Mouse (Mus musculus) adrenal gland, adult 8-10 months (tissue): Measurements from ENCODE around the gene Cox19. TPM values are rescaled to one million over a fixed set of nuclear protein-coding genes. Genes with fewer than 3 reads are reported as not detected.

Experiments
- DNase-seq: peaks from one replicate; pipeline ENCODE4 v3.0.0; 2022
- total RNA-seq, 4 experiments: library from RNA; stranded (reverse); gene quantifications; 2 replicates each; pipeline ENCODE4 v1.2.4; 2022

The Cox19 gene
- total RNA-seq, 4 experiments from 2014 or later: 59.6 to 79.9 (median 66.5) TPM

GRCm38 (mm10) chr5:139381586-139382513, 30.6 kb upstream of the Cox19 start:
- DNase-seq: no peak

DNA sequence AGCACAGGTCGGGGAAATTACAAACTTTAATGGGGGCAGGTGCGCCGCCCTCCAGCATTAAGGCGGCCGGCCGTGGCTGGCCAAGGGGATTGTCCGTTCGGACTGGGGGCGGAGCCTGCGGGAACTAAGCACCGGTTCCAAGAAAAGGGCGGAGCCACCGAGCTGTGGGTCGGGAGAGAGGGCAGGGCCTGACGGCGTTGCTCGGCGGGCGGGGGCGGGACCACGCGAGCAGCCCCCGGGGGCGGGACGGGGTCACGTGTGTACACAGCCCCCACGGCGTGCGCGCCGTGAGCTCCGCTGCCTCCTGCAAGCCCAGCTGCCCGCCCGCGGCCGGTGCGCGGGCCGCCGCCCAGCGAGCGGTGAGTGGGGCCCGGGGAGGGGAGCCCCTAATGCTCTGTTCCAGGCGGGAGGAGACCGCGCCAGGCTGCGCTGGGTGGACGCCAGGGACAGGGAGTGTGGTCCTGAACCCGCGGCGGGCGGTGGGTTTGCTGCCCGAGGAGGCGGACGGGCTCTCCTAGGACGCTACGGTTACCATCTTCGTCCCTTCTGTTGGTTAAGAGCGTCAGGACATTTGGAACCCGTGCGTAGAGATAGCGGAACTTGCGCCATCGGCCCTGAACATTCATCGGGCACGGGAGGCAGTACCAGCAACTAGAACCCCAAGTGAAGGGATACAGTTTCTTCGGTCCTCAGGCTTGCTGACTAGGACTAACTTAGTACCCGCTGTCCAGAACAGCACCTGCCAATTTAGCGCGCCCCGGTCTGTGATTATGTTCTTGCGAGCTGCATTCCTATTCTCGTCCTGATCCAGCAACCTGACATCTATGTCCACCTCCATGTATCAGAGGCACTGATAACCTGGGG, 29.4 kb upstream of the Cox19 start:
- peak; percentile 97 for DNase-seq

DNA sequence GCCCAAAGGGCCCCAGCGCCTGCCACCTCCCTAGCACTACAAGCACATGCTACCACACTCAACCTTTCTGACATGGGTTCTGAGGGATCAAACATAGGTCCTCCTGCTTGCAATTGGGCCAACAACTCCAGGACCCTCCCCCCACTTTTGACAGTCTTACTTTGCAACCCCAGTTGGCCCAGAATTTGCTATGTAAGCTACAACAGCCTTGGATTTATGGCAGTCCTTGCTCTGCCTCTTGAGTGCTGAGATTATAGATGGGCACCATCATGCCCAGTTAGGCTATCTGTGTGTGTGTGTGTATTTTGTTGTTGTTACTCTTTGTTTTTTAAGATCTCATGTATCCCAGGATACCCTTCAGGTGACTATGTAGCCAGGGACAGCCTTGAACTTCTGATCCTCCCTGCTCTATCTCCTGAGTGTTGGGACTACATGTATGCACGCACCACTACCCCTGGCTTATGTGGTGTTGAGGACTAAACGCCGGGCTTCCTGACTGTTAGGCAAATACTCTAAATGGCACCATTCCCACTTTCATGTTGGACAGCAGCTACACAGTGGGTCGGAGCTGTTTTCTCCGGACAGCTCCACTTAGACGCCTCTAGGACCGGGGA, 28.7 kb upstream of the Cox19 start:
- DNase-seq: no peak

DNA sequence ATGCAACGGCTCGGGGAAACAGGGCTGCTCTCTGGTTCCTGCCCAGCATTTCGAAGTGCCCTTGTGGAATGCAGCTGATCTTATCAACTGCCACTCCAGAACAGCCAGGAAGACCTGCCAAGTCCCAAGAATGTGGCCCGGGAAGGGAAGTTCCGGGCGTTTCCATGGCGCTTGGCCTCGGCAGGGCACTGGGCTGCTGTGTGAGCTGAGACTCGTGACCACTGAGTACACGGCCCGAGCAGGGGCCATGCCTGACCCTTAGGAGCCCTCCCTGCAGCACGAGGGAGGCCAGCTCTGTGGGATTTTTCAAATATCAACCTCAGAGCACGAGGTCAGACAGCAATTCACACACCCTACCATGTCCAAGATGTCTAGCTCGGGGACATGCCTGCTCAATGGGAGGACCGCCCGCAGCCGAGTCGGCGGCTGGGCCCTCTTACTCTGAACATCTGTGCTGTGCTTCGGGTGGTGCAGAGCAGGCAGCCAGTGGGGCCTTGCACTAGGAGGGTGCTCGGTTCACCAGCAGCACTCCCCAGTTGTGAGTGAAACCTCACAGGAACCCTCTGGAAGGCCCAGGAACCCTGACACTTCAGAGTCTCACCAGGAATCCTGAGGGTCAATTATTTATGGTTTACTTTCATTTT, 27.9 kb upstream of the Cox19 start:
- DNase-seq: peak; percentile 85

DNA sequence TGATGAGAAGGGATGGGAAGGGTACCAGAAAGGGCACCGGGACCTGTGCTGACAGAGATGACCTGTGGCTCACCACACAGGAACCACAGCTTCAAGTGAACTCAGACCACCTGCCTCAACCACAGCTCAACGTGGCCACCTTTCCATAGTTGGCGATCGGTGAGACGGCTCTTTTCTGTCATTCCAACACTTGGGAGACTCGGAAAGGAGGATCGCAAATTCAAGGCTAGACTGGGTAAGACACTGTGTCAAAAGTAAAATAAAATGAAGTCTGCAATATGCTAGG, 27.0 kb upstream of the Cox19 start:
- DNase-seq: no peak

- peak; percentile 76 for DNase-seq
Measured at GRCm38 (mm10) chr5:139377468-139378270, 26.5 kb upstream of the Cox19 start, which contains the start of gene Gpr146. Gene Gpr146 (plus strand): TSS chr5:139377697.

GRCm38 (mm10) chr5:139374841-139375240, 23.6 kb upstream of the Cox19 start:
- no peak for DNase-seq

GRCm38 (mm10) chr5:139373889-139374444, 22.7 kb upstream of the Cox19 start:
- DNase-seq: no peak

DNA sequence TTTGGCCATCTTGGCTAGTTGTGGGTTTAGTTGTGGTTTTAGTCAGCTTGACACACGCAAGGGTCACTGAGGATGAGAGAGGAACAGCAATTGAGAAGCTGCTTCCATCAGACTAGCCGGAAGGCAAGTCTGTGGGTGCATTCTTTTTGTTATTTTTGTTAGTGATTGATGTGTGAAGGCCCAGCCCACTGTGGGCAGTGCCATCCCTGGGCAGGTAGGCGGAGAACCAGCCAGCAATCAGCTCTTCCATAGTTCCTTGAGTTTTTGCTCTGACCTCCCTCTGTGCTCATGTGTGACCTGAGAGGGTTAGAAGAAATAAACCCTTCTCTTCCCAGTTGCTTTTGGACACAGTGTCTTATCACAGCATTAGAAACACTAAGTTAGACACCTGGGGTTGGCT, 21.9 kb upstream of the Cox19 start:
- no peak for DNase-seq

GRCm38 (mm10) chr5:139371631-139372401, 20.6 kb upstream of the Cox19 start:
- DNase-seq: peak; percentile 91

- no peak for DNase-seq
Measured at GRCm38 (mm10) chr5:139371118-139371517, 19.9 kb upstream of the Cox19 start.

- DNase-seq: no peak
Measured at GRCm38 (mm10) chr5:139370336-139370735, 19.1 kb upstream of the Cox19 start.

- no peak for DNase-seq
Measured at GRCm38 (mm10) chr5:139368638-139369320, 17.6 kb upstream of the Cox19 start.

- no peak for DNase-seq
Measured at GRCm38 (mm10) chr5:139367884-139368458, 16.8 kb upstream of the Cox19 start.

DNA sequence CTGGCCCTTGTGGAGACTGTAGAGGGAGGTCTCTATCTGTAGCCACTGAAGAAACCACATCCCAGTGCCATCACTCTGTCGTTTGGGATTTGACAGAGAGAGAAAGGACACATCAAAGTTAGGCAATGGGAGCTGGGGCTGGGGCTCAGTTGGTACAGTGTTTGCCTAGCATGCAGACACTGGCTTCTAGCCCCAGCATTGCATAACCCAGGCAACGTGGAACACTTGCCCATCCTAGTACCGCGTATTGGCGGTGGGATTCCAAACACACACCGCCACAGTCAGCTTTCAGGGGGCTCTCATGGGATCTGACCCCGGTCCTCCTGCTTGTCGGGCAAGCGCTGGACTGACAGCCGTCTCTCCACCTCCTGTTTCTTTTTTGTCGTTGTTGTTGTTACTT, 15.3 kb upstream of the Cox19 start:
- DNase-seq: no peak

GRCm38 (mm10) chr5:139365827-139366226, 14.6 kb upstream of the Cox19 start:
- no peak for DNase-seq

- DNase-seq: no peak
Measured at GRCm38 (mm10) chr5:139364911-139365571, 13.8 kb upstream of the Cox19 start.

DNA sequence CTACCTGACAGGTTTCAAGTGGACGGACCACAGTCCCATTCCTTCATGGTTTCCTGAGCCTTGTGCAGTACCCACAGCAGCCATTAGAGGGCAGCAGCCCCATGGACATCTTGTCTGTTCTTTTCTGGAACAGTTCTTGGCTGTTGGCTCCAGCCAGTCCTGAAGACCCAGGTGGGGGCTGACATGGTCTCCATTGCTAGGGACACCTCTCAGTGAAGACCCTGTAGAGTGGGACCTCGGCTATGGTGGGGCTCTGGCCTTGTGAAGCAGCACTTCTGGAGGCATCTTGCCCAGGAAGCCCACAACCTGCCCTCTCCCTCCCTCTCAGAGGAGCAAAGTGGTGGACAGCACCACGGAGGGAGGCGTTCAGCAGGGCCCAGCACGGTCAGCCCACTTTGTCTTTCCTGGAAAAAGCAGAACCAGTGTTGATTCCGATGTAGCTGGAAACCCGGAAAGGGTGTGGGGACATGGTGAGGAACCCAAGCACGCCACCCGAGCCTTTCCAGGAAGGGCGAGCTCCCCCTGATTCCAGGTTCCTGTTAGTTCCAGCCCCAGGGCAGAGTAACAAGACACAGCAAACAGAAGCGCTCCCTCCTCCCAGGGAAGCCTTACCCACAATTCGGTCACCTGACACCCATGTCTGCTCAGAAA, 13.2 kb upstream of the Cox19 start:
- DNase-seq: peak; percentile 71
